Mouse (Mus musculus): Measurements from ENCODE around the gene C1qc. TPM values are rescaled to one million over a fixed set of nuclear protein-coding genes. Genes with fewer than 3 reads are reported as not detected.
A peak's percentile ranks its signal among the peaks of the same experiment; 100 is the strongest.

C1qc gene
- total and polyA plus RNA-seq, 2 experiments from 2014 or later, result 48.3 to 90.1 TPM

- ATAC-seq, result no peak
- no peak overlapping the region for H3K9ac ChIP-seq (replicated peaks; ENCODE audit: low read length)
- no peak overlapping the region for H3K4me2 ChIP-seq (ENCODE audit: low read depth, low read length)
- TF ChIP-seq CTCF (IDR thresholded peaks at IDR 0.05; ENCODE audit: low read depth), result no peak
- H3K4me3 ChIP-seq (ENCODE audit: low read length), result no peak overlapping the region
- H3K9me3 ChIP-seq (ENCODE audit: low read length), result no peaks in the 10 kb centered on the region
- no peaks in the 10 kb centered on the region for H3K27me3 ChIP-seq (ENCODE audit: insufficient read depth, low read length)
- H3K4me1 ChIP-seq (ENCODE audit: insufficient read depth, low read length), result no peaks in the 10 kb centered on the region
- no peak for DNase-seq (ENCODE audit: low spot score)
- WGBS, result 83% methylated on average over 14 of the region's 14 CpGs
- H3K27ac ChIP-seq, result no peak overlapping the region
- no peaks in the 10 kb centered on the region for H3K36me3 ChIP-seq (ENCODE audit: insufficient read depth, low read length)
Observed at GRCm38 (mm10) chr4:136875012-136875411, 17.9 kb downstream of the C1qc start.

DNA sequence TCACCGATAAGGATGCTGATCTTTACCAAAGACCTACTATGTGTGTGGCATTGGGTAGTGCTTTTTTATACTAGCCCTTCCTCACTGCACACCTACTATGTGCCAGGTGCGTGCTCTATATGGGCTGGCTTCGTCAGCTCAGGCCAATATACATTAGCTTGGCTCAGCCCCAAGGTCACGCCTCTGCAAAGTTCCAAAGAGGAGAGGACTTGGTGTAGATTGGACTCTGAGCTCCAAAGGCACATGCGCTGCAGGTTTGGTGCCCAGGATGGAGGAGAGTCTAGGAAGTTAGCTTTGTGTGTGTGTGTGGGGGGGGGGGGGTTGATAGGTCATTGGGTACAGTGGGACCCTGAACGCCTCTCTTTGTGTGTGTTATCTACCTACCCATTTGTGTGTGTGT, 24.5 kb downstream of the C1qc start:
- Histone ChIP-seq H3K9me3 (ENCODE audit: low read length) (no peaks in the 10 kb centered on the region), H3K9ac (replicated peaks; ENCODE audit: low read length) (no peak overlapping the region), H3K27ac (no peak overlapping the region), H3K27me3 (ENCODE audit: insufficient read depth, low read length) (no peaks in the 10 kb centered on the region), H3K4me2 (ENCODE audit: low read depth, low read length) (no peak overlapping the region), H3K4me1 (ENCODE audit: insufficient read depth, low read length) (peaks cover 12% of the 10 kb centered on the region; the same call in 1 of the 2 replicates), H3K36me3 (ENCODE audit: insufficient read depth, low read length) (no peaks in the 10 kb centered on the region), H3K4me3 (ENCODE audit: low read length) (no peak overlapping the region)
- no peak for TF ChIP-seq CTCF (IDR thresholded peaks at IDR 0.05; ENCODE audit: low read depth)
- ATAC-seq (no peak), DNase-seq (ENCODE audit: low spot score) (no peak)
- WGBS, result 71% methylated on average over 6 of the region's 6 CpGs

DNA sequence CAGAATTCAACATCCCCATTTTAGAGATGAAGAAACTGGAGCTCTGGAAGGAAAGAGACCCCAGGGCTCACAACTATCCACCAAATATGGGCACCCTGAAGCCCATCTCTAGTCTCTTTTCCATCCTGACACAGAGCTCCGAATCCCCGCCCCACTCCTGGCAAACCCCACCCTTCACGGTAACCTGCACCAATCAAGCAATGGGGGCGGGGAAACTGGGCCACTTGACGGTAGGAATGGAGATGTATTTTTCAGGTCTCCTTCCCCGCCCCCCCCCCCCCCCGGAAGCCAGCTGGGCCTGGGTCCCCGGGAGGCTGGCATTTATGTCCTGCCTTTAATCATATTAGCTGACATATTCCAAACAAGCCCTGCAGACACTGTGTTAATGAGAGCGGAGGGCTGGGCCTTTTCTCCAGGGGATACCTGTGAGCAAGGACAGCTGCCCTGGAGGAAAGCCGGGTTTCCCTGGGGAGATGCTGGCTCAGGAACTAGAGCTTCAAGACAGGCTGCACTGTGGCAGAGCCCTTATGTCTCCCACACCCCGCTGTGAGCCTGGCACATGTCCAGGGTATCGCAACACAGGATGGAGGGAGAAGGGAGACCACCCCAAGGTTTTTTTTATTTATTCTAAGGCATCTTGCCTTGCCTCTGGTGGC, 25.0 kb downstream of the C1qc start:
- Histone ChIP-seq H3K4me3 (ENCODE audit: low read length) (no peak overlapping the region), H3K9ac (replicated peaks; ENCODE audit: low read length) (no peak overlapping the region), H3K27ac (no peak overlapping the region), H3K4me1 (ENCODE audit: insufficient read depth, low read length) (peaks cover 12% of the 10 kb centered on the region; the same call in 1 of the 2 replicates), H3K9me3 (ENCODE audit: low read length) (no peaks in the 10 kb centered on the region), H3K27me3 (ENCODE audit: insufficient read depth, low read length) (no peaks in the 10 kb centered on the region), H3K36me3 (ENCODE audit: insufficient read depth, low read length) (no peaks in the 10 kb centered on the region), H3K4me2 (ENCODE audit: low read depth, low read length) (no peak overlapping the region)
- ATAC-seq, result peak; percentile 30; the same call in 1 of the 2 replicates
- no peak for TF ChIP-seq CTCF (IDR thresholded peaks at IDR 0.05; ENCODE audit: low read depth)
- WGBS, result 14% methylated on average over 12 of the region's 12 CpGs
- DNase-seq (ENCODE audit: low spot score), result peak; percentile 70

- peaks cover 12% of the 10 kb centered on the region; the same call in 1 of the 2 replicates for H3K4me1 ChIP-seq (ENCODE audit: insufficient read depth, low read length)
- H3K4me2 ChIP-seq (ENCODE audit: low read depth, low read length), result no peak overlapping the region
- WGBS, result 38% methylated on average over 5 of the region's 5 CpGs
- no peaks in the 10 kb centered on the region for H3K36me3 ChIP-seq (ENCODE audit: insufficient read depth, low read length)
- H3K9ac ChIP-seq (replicated peaks; ENCODE audit: low read length), result no peak overlapping the region
- no peaks in the 10 kb centered on the region for H3K9me3 ChIP-seq (ENCODE audit: low read length)
- ATAC-seq, result peak; percentile 25
- H3K27me3 ChIP-seq (ENCODE audit: insufficient read depth, low read length), result no peaks in the 10 kb centered on the region
- TF ChIP-seq CTCF (IDR thresholded peaks at IDR 0.05; ENCODE audit: low read depth), result no peak
- H3K27ac ChIP-seq, result peak overlapping the region; percentile 64
- no peak overlapping the region for H3K4me3 ChIP-seq (ENCODE audit: low read length)
- DNase-seq (ENCODE audit: low spot score), result peak; percentile 12
Observed at GRCm38 (mm10) chr4:136865531-136865930, 27.3 kb downstream of the C1qc start.

DNA sequence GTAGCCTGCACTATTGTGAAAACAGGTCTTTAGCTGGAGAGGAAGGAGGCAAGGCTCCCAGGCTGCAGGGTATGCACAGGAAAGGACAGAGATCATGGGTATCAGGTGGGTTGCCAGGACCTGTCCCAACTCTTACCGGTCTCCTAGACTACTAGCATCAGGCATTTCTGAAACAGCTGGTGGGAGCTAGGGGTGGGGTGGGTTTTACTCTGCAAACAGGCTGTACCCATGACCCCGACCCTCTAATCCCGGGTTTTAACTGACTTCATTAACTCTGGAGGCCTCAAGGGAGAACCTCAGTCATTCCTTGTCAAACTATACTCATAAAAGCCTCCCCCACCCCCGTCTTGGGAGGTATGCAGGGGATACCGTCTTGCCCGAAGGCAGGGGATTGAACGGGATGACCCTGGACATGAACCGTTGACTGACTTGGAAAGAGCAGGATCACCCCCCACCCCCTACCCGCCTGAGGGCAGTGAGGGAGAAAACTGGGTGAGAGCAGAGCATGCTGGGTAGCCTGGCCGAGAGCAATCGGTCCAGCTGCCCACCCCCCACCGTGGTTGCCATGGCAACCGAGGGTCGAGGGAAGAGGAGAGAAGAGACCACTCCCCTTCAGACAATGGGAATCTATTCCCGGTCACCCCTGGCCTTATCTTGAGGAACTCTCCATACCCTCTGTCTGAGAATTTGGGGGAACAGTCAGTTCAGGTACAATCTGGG, 28.0 kb downstream of the C1qc start:
- Histone ChIP-seq H3K36me3 (ENCODE audit: insufficient read depth, low read length) (no peaks in the 10 kb centered on the region), H3K4me3 (ENCODE audit: low read length) (no peak overlapping the region), H3K4me1 (ENCODE audit: insufficient read depth, low read length) (peaks cover 12% of the 10 kb centered on the region; the same call in 1 of the 2 replicates), H3K9me3 (ENCODE audit: low read length) (no peaks in the 10 kb centered on the region), H3K27me3 (ENCODE audit: insufficient read depth, low read length) (no peaks in the 10 kb centered on the region), H3K4me2 (ENCODE audit: low read depth, low read length) (no peak overlapping the region), H3K9ac (replicated peaks; ENCODE audit: low read length) (no peak overlapping the region), H3K27ac (peak overlapping the region; percentile 64; the same call in 1 of the 2 replicates)
- no peak for TF ChIP-seq CTCF (IDR thresholded peaks at IDR 0.05; ENCODE audit: low read depth)
- DNase-seq (ENCODE audit: low spot score) (peak; percentile 87), ATAC-seq (peak; percentile 61)
- WGBS, result 3% methylated on average over 15 of the region's 15 CpGs

DNA sequence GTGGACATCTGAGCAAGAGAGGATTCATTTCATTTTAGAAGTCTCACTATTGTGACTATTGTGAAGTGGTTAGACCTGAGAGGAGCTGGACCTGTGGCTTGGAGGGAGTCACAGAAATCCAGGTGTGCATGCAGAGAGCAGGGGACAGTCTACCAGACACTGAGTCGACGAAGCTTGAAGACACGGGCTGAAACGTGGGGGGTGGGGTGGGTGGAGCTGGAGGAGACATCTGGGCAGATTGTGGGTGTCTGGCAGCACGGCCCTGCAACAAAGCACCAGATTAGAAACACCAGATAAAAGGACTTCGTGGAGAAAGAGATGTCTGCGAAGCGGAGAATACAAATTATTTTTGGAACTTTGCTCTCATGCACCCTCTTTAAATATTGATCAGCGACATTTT, 29.3 kb downstream of the C1qc start:
- no peak for ATAC-seq
- H3K9me3 ChIP-seq (ENCODE audit: low read length), result no peaks in the 10 kb centered on the region
- DNase-seq (ENCODE audit: low spot score), result no peak
- no peak overlapping the region for H3K4me2 ChIP-seq (ENCODE audit: low read depth, low read length)
- H3K4me1 ChIP-seq (ENCODE audit: insufficient read depth, low read length), result peaks cover 12% of the 10 kb centered on the region; the same call in 1 of the 2 replicates
- no peak for TF ChIP-seq CTCF (IDR thresholded peaks at IDR 0.05; ENCODE audit: low read depth)
- no peaks in the 10 kb centered on the region for H3K36me3 ChIP-seq (ENCODE audit: insufficient read depth, low read length)
- H3K27me3 ChIP-seq (ENCODE audit: insufficient read depth, low read length), result no peaks in the 10 kb centered on the region
- no peak overlapping the region for H3K4me3 ChIP-seq (ENCODE audit: low read length)
- WGBS, result 38% methylated on average over 9 of the region's 9 CpGs
- no peak overlapping the region for H3K9ac ChIP-seq (replicated peaks; ENCODE audit: low read length)
- H3K27ac ChIP-seq, result no peak overlapping the region

- TF ChIP-seq CTCF (IDR thresholded peaks at IDR 0.05; ENCODE audit: low read depth), result no peak
- Histone ChIP-seq H3K27ac (no peak overlapping the region), H3K9ac (replicated peaks; ENCODE audit: low read length) (no peak overlapping the region), H3K4me2 (ENCODE audit: low read depth, low read length) (no peak overlapping the region), H3K9me3 (ENCODE audit: low read length) (no peaks in the 10 kb centered on the region), H3K27me3 (ENCODE audit: insufficient read depth, low read length) (no peaks in the 10 kb centered on the region), H3K4me1 (ENCODE audit: insufficient read depth, low read length) (0 out of 2 replicates have a peak, but pooled peaks cover 9% of the 10 kb centered on the region), H3K36me3 (ENCODE audit: insufficient read depth, low read length) (no peaks in the 10 kb centered on the region), H3K4me3 (ENCODE audit: low read length) (no peak overlapping the region)
- DNase-seq (ENCODE audit: low spot score) (no peak), ATAC-seq (no peak)
- 75% methylated on average over 2 of the region's 2 CpGs for WGBS
Observed at GRCm38 (mm10) chr4:136862411-136862810, 30.5 kb downstream of the C1qc start.
